Mouse (Mus musculus) midbrain, postnatal 0 days (tissue): ENCODE data around the gene Gm45140. TPM values are rescaled to one million over a fixed set of nuclear protein-coding genes. Genes with fewer than 3 reads are reported as not detected.

Source experiments
- ATAC-seq: fragments of 200-750 bp; cut with Nextera tagmentation; 2 replicates; pipeline ENCODE4 v1.8.0; 2017; ENCODE audit warnings: moderate number of reproducible peaks, mild to moderate bottlenecking, moderate TSS enrichment, moderate library complexity; ENCODE audit not compliant: low FRiP score
- DNase-seq: peaks from one replicate; pipeline ENCODE4 v3.0.0-alpha.2; 2015; ENCODE audit warnings: low spot score
- H3K27ac ChIP-seq: fragments of 300-500 bp; sonication (generic); 2 replicates; pipeline ENCODE4 v1.5.1; 2014; ENCODE audit warnings: low read depth, mild to moderate bottlenecking, low read length, mixed read lengths
- H3K27me3 ChIP-seq: fragments of 300-500 bp; sonication (generic); 2 replicates; pipeline ENCODE4 v1.6.1; 2014; ENCODE audit warnings: low read length, control low read depth, mixed read lengths; ENCODE audit not compliant: insufficient read depth
- H3K36me3 ChIP-seq: fragments of 300-500 bp; sonication (generic); 2 replicates; pipeline ENCODE4 v1.6.1; 2014; ENCODE audit warnings: low read length, control low read depth, mixed read lengths; ENCODE audit not compliant: insufficient read depth
- H3K4me1 ChIP-seq: fragments of 300-500 bp; sonication (generic); 2 replicates; pipeline ENCODE4 v1.6.1; 2014; ENCODE audit warnings: mild to moderate bottlenecking, control low read depth, antibody characterized with exemption, low read length, mixed read lengths; ENCODE audit not compliant: insufficient read depth
- H3K4me2 ChIP-seq: fragments of 300-500 bp; sonication (generic); 2 replicates; pipeline ENCODE4 v1.6.1; 2014; ENCODE audit warnings: low read depth, mild to moderate bottlenecking, low read length, mixed read lengths; ENCODE audit not compliant: poor library complexity, severe bottlenecking
- H3K4me3 ChIP-seq: fragments of 300-500 bp; sonication (generic); 2 replicates; pipeline ENCODE4 v1.5.1; 2014; ENCODE audit warnings: low read depth, mild to moderate bottlenecking, low read length, moderate library complexity
- H3K9ac ChIP-seq: fragments of 300-500 bp; sonication (generic); replicated peaks from 2 replicates; pipeline ENCODE4 v1.6.1; 2014; ENCODE audit warnings: mild to moderate bottlenecking, low read length, moderate library complexity, mixed read lengths; ENCODE audit not compliant: poor library complexity, severe bottlenecking
- H3K9me3 ChIP-seq: fragments of 300-500 bp; sonication (generic); 2 replicates; pipeline ENCODE4 v1.6.1; 2016; ENCODE audit warnings: low read length, control low read depth
- CTCF ChIP-seq: IDR thresholded peaks from 2 replicates; pipeline ENCODE4 v1.5.1; 2016; ENCODE audit warnings: antibody characterized with exemption, mild to moderate bottlenecking
- WGBS: fragments of 180-500 bp; shearing (Covaris S2); extraction: QIAGEN DNeasy Blood & Tissue Kit; methylation state at CpG from one replicate; pipeline ENCODE4 v1.1.7; 2014; 5-methylcytosine and 5-hydroxymethylcytosine counted together
- polyA plus RNA-seq: library from polyadenylated mRNA; unstranded; fragments of >200 nt; fragmentation: Nextera tagmentation; extraction: Ambion mirVana; gene quantifications from 2 replicates; pipeline ENCODE4 v1.2.1, GENCODE M21; 2015
- total RNA-seq: library from RNA; depleted of rRNA; stranded (reverse); fragments of >200 nt; gene quantifications from 2 replicates; pipeline ENCODE4 v1.2.3, GENCODE M21; 2014

The Gm45140 gene
- total and polyA plus RNA-seq, 2 experiments from 2014 or later, result 1.2 to 5.4 TPM

GRCm38 (mm10) chr6:87780546-87781301, 54.9 kb downstream of the Gm45140 start:
- H3K9ac ChIP-seq, result no peak overlapping the region
- 83% methylated on average over 10 of the region's 10 CpGs for WGBS

GRCm38 (mm10) chr6:87779174-87780165, 56.1 kb downstream of the Gm45140 start:
- no peaks in the 10 kb centered on the region for H3K36me3 ChIP-seq
- 83% methylated on average over 11 of the region's 11 CpGs for WGBS
- no peak overlapping the region for H3K9ac ChIP-seq
- H3K9me3 ChIP-seq, result no peaks in the 10 kb centered on the region
- H3K4me2 ChIP-seq, result no peak overlapping the region
- H3K27me3 ChIP-seq, result no peaks in the 10 kb centered on the region
- DNase-seq, result no peak
- TF ChIP-seq CTCF, result peak; percentile 16; the same call in 1 of the 2 replicates
- no peaks in the 10 kb centered on the region for H3K4me1 ChIP-seq
- no peak overlapping the region for H3K4me3 ChIP-seq
- no peak overlapping the region for H3K27ac ChIP-seq
- ATAC-seq, result no peak

More at GRCm38 (mm10) chr6:87780546-87781301, 54.9 kb downstream of the Gm45140 start:
- H3K27ac ChIP-seq, result no peak overlapping the region
- no peaks in the 10 kb centered on the region for H3K9me3 ChIP-seq
- TF ChIP-seq CTCF, result no peak
- no peak overlapping the region for H3K4me2 ChIP-seq
- ATAC-seq (no peak), DNase-seq (no peak)
- no peak overlapping the region for H3K4me3 ChIP-seq
- H3K4me1 ChIP-seq, result no peaks in the 10 kb centered on the region
- H3K36me3 ChIP-seq, result no peaks in the 10 kb centered on the region
- H3K27me3 ChIP-seq, result no peaks in the 10 kb centered on the region

- Histone ChIP-seq H3K27me3 (no peaks in the 10 kb centered on the region), H3K4me2 (no peak overlapping the region), H3K27ac (no peak overlapping the region), H3K36me3 (no peaks in the 10 kb centered on the region), H3K9ac (no peak overlapping the region), H3K4me3 (no peak overlapping the region), H3K9me3 (no peaks in the 10 kb centered on the region), H3K4me1 (no peaks in the 10 kb centered on the region)
- TF ChIP-seq CTCF, result no peak
- DNase-seq, result peak; percentile 9
- ATAC-seq, result no peak
- WGBS, result 81% methylated on average over 11 of the region's 11 CpGs
Measured at GRCm38 (mm10) chr6:87778294-87779173, 57.1 kb downstream of the Gm45140 start.

DNA sequence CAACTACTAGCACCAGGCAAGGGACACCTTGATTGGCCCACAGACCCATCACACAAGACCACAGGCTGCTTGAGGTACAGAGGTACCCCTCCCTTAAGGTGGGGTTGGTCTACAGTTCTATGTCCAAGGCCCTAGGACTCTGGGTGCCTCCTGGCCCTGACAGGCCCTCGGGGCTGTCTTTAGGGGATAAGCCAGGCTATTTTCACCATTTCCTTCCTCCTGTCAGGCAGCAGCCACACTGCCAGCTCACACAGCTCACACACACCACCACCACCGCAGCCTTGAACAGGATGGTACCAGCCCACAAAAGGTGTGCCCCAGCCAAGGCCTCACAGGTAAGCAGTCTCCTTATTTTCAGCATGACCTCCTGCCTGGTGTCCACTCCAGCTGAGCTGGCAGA, 57.8 kb downstream of the Gm45140 start, which contains the start of gene Gp9:
Gene Gp9 (plus strand): TSS at position 231 of the 400 bp plus-strand sequence.
- DNase-seq (no peak), ATAC-seq (no peak)
- no peaks in the 10 kb centered on the region for H3K36me3 ChIP-seq
- no peak within 1 kb of the TSS for H3K27ac ChIP-seq
- H3K4me1 ChIP-seq, result no peaks in the 10 kb centered on the region
- no peak within 1 kb of the TSS for H3K4me2 ChIP-seq
- 65% methylated on average over 2 of the region's 2 CpGs for WGBS
- H3K4me3 ChIP-seq, result no peak within 1 kb of the TSS
- H3K27me3 ChIP-seq, result no peaks in the 10 kb centered on the region
- no peaks in the 10 kb centered on the region for H3K9me3 ChIP-seq
- H3K9ac ChIP-seq, result no peak within 1 kb of the TSS
- TF ChIP-seq CTCF, result no peak

GRCm38 (mm10) chr6:87776663-87777062, 58.9 kb downstream of the Gm45140 start:
- ATAC-seq (no peak), DNase-seq (no peak)
- no peaks in the 10 kb centered on the region for H3K36me3 ChIP-seq
- WGBS, result 83% methylated on average over 1 of the region's 1 CpGs
- H3K9ac ChIP-seq, result no peak overlapping the region
- H3K4me2 ChIP-seq, result no peak overlapping the region
- no peaks in the 10 kb centered on the region for H3K9me3 ChIP-seq
- no peaks in the 10 kb centered on the region for H3K27me3 ChIP-seq
- H3K4me3 ChIP-seq, result no peak overlapping the region
- no peak for TF ChIP-seq CTCF
- no peaks in the 10 kb centered on the region for H3K4me1 ChIP-seq
- no peak overlapping the region for H3K27ac ChIP-seq
